Mouse (Mus musculus) neural tube, embryonic 12.5 days (tissue): ENCODE measurements around the gene Gss. TPM values are rescaled to one million over a fixed set of nuclear protein-coding genes. Genes with fewer than 3 reads are reported as not detected.

Experiments
- ATAC-seq: fragments of 200-750 bp; cut with Nextera tagmentation; 2 replicates; pipeline ENCODE4 v1.8.0; 2017; ENCODE audit warnings: low read depth, mild to moderate bottlenecking, moderate TSS enrichment, moderate library complexity; ENCODE audit not compliant: low FRiP score
- H3K27ac ChIP-seq: fragments of 300-500 bp; sonication (generic); 2 replicates; pipeline ENCODE4 v1.5.1; 2016
- H3K27me3 ChIP-seq: fragments of 300-500 bp; sonication (generic); replicated peaks from 2 replicates; pipeline ENCODE4 v1.6.1; 2016; ENCODE audit warnings: mild to moderate bottlenecking
- H3K36me3 ChIP-seq: fragments of 300-500 bp; sonication (generic); 2 replicates; pipeline ENCODE4 v1.6.1; 2016; ENCODE audit warnings: mild to moderate bottlenecking
- H3K4me1 ChIP-seq: fragments of 300-500 bp; sonication (generic); 2 replicates; pipeline ENCODE4 v1.6.1; 2016
- H3K4me2 ChIP-seq: fragments of 300-500 bp; sonication (generic); replicated peaks from 2 replicates; pipeline ENCODE4 v1.6.1; 2016; ENCODE audit warnings: mild to moderate bottlenecking
- H3K4me3 ChIP-seq: fragments of 300-500 bp; sonication (generic); 2 replicates; pipeline ENCODE4 v1.5.1; 2016
- H3K9ac ChIP-seq: fragments of 300-500 bp; sonication (generic); 2 replicates; pipeline ENCODE4 v1.6.1; 2016; ENCODE audit warnings: mild to moderate bottlenecking
- H3K9me3 ChIP-seq: fragments of 300-500 bp; sonication (generic); 2 replicates; pipeline ENCODE4 v1.6.1; 2016; ENCODE audit warnings: mild to moderate bottlenecking
- WGBS: fragments of 180-500 bp; shearing (Covaris S2); methylation state at CpG from one replicate; pipeline ENCODE4 v1.1.7; 2016; 5-methylcytosine and 5-hydroxymethylcytosine counted together
- polyA plus RNA-seq: library from polyadenylated mRNA; unstranded; fragments of >200 nt; fragmentation: Nextera tagmentation; extraction: Ambion mirVana; gene quantifications from 2 replicates; pipeline ENCODE4 v1.2.1, GENCODE M21; 2016

Gss gene
- polyA plus RNA-seq, 1 experiment from 2014 or later, result 15.5 TPM

GRCm38 (mm10) chr2:155588136-155588535 is 4.5 kb downstream of the Gss start:
- Histone ChIP-seq H3K4me2 (no peak overlapping the region), H3K9me3 (no peaks in the 10 kb centered on the region)
- 75% methylated on average over 3 of the region's 3 CpGs for WGBS

GRCm38 (mm10) chr2:155585486-155585885 is 7.1 kb downstream of the Gss start:
- no peak overlapping the region for H3K4me3 ChIP-seq
- H3K4me1 ChIP-seq, result no peaks in the 10 kb centered on the region
- H3K27ac ChIP-seq, result no peak overlapping the region
- no peak overlapping the region for H3K9ac ChIP-seq
- no peaks in the 10 kb centered on the region for H3K36me3 ChIP-seq
- H3K9me3 ChIP-seq, result no peaks in the 10 kb centered on the region
- H3K27me3 ChIP-seq, result no peaks in the 10 kb centered on the region
- ATAC-seq, result no peak
- 68% methylated on average over 10 of the region's 10 CpGs for WGBS
- H3K4me2 ChIP-seq, result no peak overlapping the region

More at GRCm38 (mm10) chr2:155588136-155588535, 4.5 kb downstream of the Gss start:
- Histone ChIP-seq H3K36me3 (no peaks in the 10 kb centered on the region), H3K27ac (no peak overlapping the region), H3K27me3 (no peaks in the 10 kb centered on the region), H3K9ac (no peak overlapping the region), H3K4me1 (peaks cover 7% of the 10 kb centered on the region), H3K4me3 (no peak overlapping the region)
- no peak for ATAC-seq

GRCm38 (mm10) chr2:155585082-155585481 is 7.5 kb downstream of the Gss start:
- no peak for ATAC-seq
- WGBS, result 87% methylated on average over 9 of the region's 9 CpGs

GRCm38 (mm10) chr2:155583927-155584530 is 8.6 kb downstream of the Gss start:
- H3K27ac ChIP-seq, result no peak overlapping the region

More at GRCm38 (mm10) chr2:155585082-155585481, 7.5 kb downstream of the Gss start:
- Histone ChIP-seq H3K27ac (no peak overlapping the region), H3K4me3 (no peak overlapping the region), H3K36me3 (no peaks in the 10 kb centered on the region), H3K9me3 (no peaks in the 10 kb centered on the region), H3K27me3 (no peaks in the 10 kb centered on the region), H3K4me1 (no peaks in the 10 kb centered on the region), H3K9ac (no peak overlapping the region), H3K4me2 (no peak overlapping the region)

GRCm38 (mm10) chr2:155582996-155583395 is 9.6 kb downstream of the Gss start:
- Histone ChIP-seq H3K4me3 (no peak overlapping the region), H3K9ac (no peak overlapping the region), H3K9me3 (no peaks in the 10 kb centered on the region), H3K4me2 (no peak overlapping the region), H3K4me1 (no peaks in the 10 kb centered on the region), H3K27me3 (no peaks in the 10 kb centered on the region), H3K36me3 (no peaks in the 10 kb centered on the region), H3K27ac (no peak overlapping the region)
- WGBS, result 86% methylated on average over 5 of the region's 5 CpGs
- ATAC-seq, result no peak

More at GRCm38 (mm10) chr2:155583927-155584530, 8.6 kb downstream of the Gss start:
- H3K4me3 ChIP-seq, result no peak overlapping the region
- no peaks in the 10 kb centered on the region for H3K9me3 ChIP-seq
- ATAC-seq, result no peak
- no peaks in the 10 kb centered on the region for H3K27me3 ChIP-seq
- no peaks in the 10 kb centered on the region for H3K36me3 ChIP-seq
- no peaks in the 10 kb centered on the region for H3K4me1 ChIP-seq
- H3K9ac ChIP-seq, result no peak overlapping the region
- 38% methylated on average over 5 of the region's 5 CpGs for WGBS
- H3K4me2 ChIP-seq, result no peak overlapping the region

GRCm38 (mm10) chr2:155582384-155582995 is 10.1 kb downstream of the Gss start:
- Histone ChIP-seq H3K9me3 (no peaks in the 10 kb centered on the region), H3K4me2 (no peak overlapping the region), H3K4me3 (no peak overlapping the region), H3K27me3 (no peaks in the 10 kb centered on the region), H3K4me1 (no peaks in the 10 kb centered on the region), H3K27ac (no peak overlapping the region), H3K36me3 (no peaks in the 10 kb centered on the region), H3K9ac (no peak overlapping the region)
- no peak for ATAC-seq
- WGBS, result 80% methylated on average over 4 of the region's 4 CpGs

GRCm38 (mm10) chr2:155580331-155580730 is 12.3 kb downstream of the Gss start:
- no peak overlapping the region for H3K9ac ChIP-seq
- no peaks in the 10 kb centered on the region for H3K9me3 ChIP-seq
- no peak overlapping the region for H3K4me2 ChIP-seq
- no peaks in the 10 kb centered on the region for H3K27me3 ChIP-seq
- no peaks in the 10 kb centered on the region; the same call in 1 of the 2 replicates for H3K36me3 ChIP-seq
- H3K4me3 ChIP-seq, result no peak overlapping the region
- WGBS, result 93% methylated on average over 3 of the region's 3 CpGs
- H3K27ac ChIP-seq, result no peak overlapping the region
- no peaks in the 10 kb centered on the region for H3K4me1 ChIP-seq
- ATAC-seq, result no peak

GRCm38 (mm10) chr2:155576656-155577055 is 16.0 kb downstream of the Gss start:
- Histone ChIP-seq H3K36me3 (no peaks in the 10 kb centered on the region; the same call in 1 of the 2 replicates), H3K4me1 (no peaks in the 10 kb centered on the region), H3K4me3 (no peak overlapping the region), H3K4me2 (no peak overlapping the region), H3K9ac (no peak overlapping the region), H3K27me3 (no peaks in the 10 kb centered on the region), H3K27ac (no peak overlapping the region), H3K9me3 (no peaks in the 10 kb centered on the region)
- ATAC-seq, result no peak
- WGBS, result 74% methylated on average over 9 of the region's 9 CpGs

GRCm38 (mm10) chr2:155574700-155575099 is 17.9 kb downstream of the Gss start:
- H3K36me3 ChIP-seq, result no peaks in the 10 kb centered on the region; the same call in 1 of the 2 replicates
- H3K4me2 ChIP-seq, result no peak overlapping the region
- no peak overlapping the region for H3K27ac ChIP-seq
- H3K27me3 ChIP-seq, result no peaks in the 10 kb centered on the region
- no peak overlapping the region for H3K4me3 ChIP-seq
- H3K9me3 ChIP-seq, result no peaks in the 10 kb centered on the region
- no peak for ATAC-seq
- H3K4me1 ChIP-seq, result no peaks in the 10 kb centered on the region; the same call in 1 of the 2 replicates
- 94% methylated on average over 4 of the region's 4 CpGs for whole genome bisulfite sequencing
- H3K9ac ChIP-seq, result no peak overlapping the region

GRCm38 (mm10) chr2:155573996-155574395 is 18.6 kb downstream of the Gss start:
- H3K36me3 ChIP-seq, result no peaks in the 10 kb centered on the region; the same call in 1 of the 2 replicates
- no peak for ATAC-seq
- no peaks in the 10 kb centered on the region for H3K27me3 ChIP-seq
- no peak overlapping the region for H3K4me3 ChIP-seq
- WGBS, result 89% methylated on average over 7 of the region's 7 CpGs
- no peaks in the 10 kb centered on the region; the same call in 1 of the 2 replicates for H3K4me1 ChIP-seq
- H3K4me2 ChIP-seq, result no peak overlapping the region
- H3K9me3 ChIP-seq, result no peaks in the 10 kb centered on the region
- H3K27ac ChIP-seq, result no peak overlapping the region
- H3K9ac ChIP-seq, result no peak overlapping the region

GRCm38 (mm10) chr2:155573001-155573400 is 19.6 kb downstream of the Gss start:
- H3K9ac ChIP-seq, result no peak overlapping the region
- H3K4me3 ChIP-seq, result no peak overlapping the region
- H3K9me3 ChIP-seq, result no peaks in the 10 kb centered on the region
- H3K27ac ChIP-seq, result no peak overlapping the region
- no peak overlapping the region for H3K4me2 ChIP-seq
- 93% methylated on average over 9 of the region's 9 CpGs for WGBS
- no peaks in the 10 kb centered on the region for H3K27me3 ChIP-seq
- ATAC-seq, result no peak
- H3K4me1 ChIP-seq, result no peaks in the 10 kb centered on the region; the same call in 1 of the 2 replicates
- H3K36me3 ChIP-seq, result no peaks in the 10 kb centered on the region; the same call in 1 of the 2 replicates

- WGBS, result 18% methylated on average over 3 of the region's 3 CpGs
- ATAC-seq, result no peak
- no peak overlapping the region for H3K4me2 ChIP-seq
- peaks cover 9% of the 10 kb centered on the region; the same call in 1 of the 2 replicates for H3K36me3 ChIP-seq
- H3K27ac ChIP-seq, result no peak overlapping the region
- H3K27me3 ChIP-seq, result no peaks in the 10 kb centered on the region
- H3K9me3 ChIP-seq, result no peaks in the 10 kb centered on the region
- no peak overlapping the region for H3K4me3 ChIP-seq
- H3K4me1 ChIP-seq, result no peaks in the 10 kb centered on the region; the same call in 1 of the 2 replicates
- H3K9ac ChIP-seq, result no peak overlapping the region
These were observed 23.3 kb downstream of the Gss start for GRCm38 (mm10) chr2:155569223-155569807.
